Mouse (Mus musculus): ENCODE results near the gene Pou3f3.

- no peak for TF ChIP-seq POLR2A (IDR thresholded peaks at IDR 0.05; ENCODE audit: borderline replicate concordance, low read depth, low read length)
- TF ChIP-seq CTCF (IDR thresholded peaks at IDR 0.05; ENCODE audit: low read depth, low read length): no peak
Measured at GRCm38 (mm10) chr1:42680673-42681072, 14.9 kb upstream of the Pou3f3 start.

Data from bone marrow macrophage, adult 2 months (primary cell).